Mouse (Mus musculus): ENCODE measurements around the gene Cenpi. TPM values are rescaled to one million over a fixed set of nuclear protein-coding genes. Genes with fewer than 3 reads are reported as not detected.

Cenpi gene
- 0.38 and 0.47 TPM in 2 replicates for polyA plus RNA-seq (2012; rRNA removed)

DNA sequence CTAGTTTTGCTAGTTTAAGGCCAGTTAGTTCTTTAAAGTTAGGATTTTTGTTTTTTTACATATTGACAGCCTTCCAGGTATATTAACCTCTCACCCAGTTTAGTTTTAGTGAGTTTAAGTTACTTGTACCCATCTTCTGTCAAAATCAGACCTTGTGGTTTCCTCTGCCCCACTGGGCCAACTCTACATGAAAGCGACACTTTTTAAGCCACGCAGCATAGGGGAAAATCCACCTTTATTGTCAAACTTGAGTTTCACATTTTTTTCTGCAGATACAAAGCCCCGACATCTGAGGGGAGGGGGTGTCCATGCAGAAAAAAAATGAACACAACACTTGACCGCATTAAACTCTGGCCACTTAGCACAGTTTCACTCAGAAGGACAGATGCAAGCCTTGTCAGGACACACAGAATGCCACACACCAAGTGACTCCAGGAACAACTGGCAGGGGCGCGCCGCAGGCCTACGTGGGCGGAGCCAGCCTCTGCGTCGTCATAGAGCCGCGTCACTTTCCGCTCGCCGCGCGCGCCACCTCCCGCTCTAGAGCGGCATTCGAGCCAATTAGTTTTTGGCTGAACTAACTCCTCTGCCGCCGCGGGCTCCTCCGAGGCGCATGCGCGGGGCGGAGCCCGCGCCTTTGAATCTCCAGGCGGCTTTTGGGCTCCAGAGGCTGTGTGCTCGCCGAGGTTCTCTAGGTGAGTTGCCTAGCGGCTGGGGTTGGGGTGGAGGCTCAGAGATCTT, at the start of gene Cenpi:
Gene Cenpi (plus strand): TSS at position 551 of the 741 bp plus-strand sequence.
- peak; percentile 62; the same call in 1 of the 2 replicates for TF ChIP-seq POLR2A (IDR thresholded peaks at IDR 0.05; ENCODE audit: borderline replicate concordance, insufficient read depth, low read length)
- TF ChIP-seq CTCF (IDR thresholded peaks at IDR 0.05; ENCODE audit: borderline replicate concordance, insufficient read depth, low read depth, low read length): no peak
- no peaks in the 10 kb centered on the region for H3K4me1 ChIP-seq (ENCODE audit: control insufficient read depth, insufficient read depth, low read length)
- peak within 1 kb of the TSS; percentile 93 for H3K4me3 ChIP-seq (replicated peaks; ENCODE audit: insufficient read depth, low read depth, low read length)
- H3K27me3 ChIP-seq (ENCODE audit: control insufficient read depth, insufficient read depth, low read length): no peaks in the 10 kb centered on the region
- DNase-seq: peak; percentile 86
- 8% methylated on average over 36 of the region's 36 CpGs for WGBS
- no peak within 1 kb of the TSS for H3K27ac ChIP-seq (ENCODE audit: insufficient read depth, low read length)

DNA sequence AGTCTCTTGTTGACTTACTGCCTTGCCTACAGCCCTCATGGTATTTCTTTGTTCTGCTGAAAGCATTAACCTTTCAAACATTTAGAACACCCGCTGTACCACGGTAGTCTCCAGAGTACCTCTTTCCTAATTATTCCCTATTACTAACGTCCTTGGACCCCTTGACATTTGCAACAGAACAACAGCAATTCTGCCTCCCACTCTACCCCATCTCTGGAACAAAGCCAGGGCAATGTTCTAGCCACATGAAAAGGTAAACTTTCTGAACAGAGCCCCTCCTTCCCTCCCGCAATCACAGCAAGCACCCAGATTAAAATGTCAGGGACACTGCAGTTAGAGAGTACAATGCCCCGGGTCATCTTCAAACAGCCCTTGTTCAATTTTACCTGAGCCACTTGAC, 46.7 kb upstream of the Cenpi start:
- no peak overlapping the region for H3K4me3 ChIP-seq (replicated peaks; ENCODE audit: insufficient read depth, low read depth, low read length)
- no peak overlapping the region for H3K27ac ChIP-seq (ENCODE audit: insufficient read depth, low read length)
- TF ChIP-seq POLR2A (IDR thresholded peaks at IDR 0.05; ENCODE audit: borderline replicate concordance, insufficient read depth, low read length): no peak
- no peak for TF ChIP-seq CTCF (IDR thresholded peaks at IDR 0.05; ENCODE audit: borderline replicate concordance, insufficient read depth, low read depth, low read length)
- H3K4me1 ChIP-seq (ENCODE audit: control insufficient read depth, insufficient read depth, low read length): no peaks in the 10 kb centered on the region
- no peak for DNase-seq
- no peaks in the 10 kb centered on the region for H3K27me3 ChIP-seq (ENCODE audit: control insufficient read depth, insufficient read depth, low read length)
- WGBS: 52% methylated on average over 5 of the region's 5 CpGs

DNA sequence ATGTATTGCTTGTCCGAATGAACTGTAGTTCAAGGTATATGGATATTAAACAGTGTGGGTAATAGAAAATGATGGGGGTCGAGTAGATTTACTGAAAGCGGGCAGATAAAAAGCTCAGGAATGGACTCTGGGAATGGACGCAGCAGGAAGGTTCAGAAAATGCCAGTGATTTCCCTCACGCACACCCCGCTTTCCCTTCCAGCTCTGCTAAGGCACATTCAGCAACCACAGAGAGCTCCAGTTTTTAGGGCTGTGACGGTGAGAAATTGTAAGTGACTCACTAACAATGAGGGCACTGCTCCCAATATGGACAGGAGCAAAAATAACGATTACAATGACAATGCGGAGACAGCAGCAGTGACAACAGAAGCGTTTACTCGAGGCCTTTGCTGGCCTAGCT, 45.8 kb upstream of the Cenpi start:
- no peaks in the 10 kb centered on the region for H3K27me3 ChIP-seq (ENCODE audit: control insufficient read depth, insufficient read depth, low read length)
- no peak overlapping the region for H3K27ac ChIP-seq (ENCODE audit: insufficient read depth, low read length)
- DNase-seq: no peak
- TF ChIP-seq POLR2A (IDR thresholded peaks at IDR 0.05; ENCODE audit: borderline replicate concordance, insufficient read depth, low read length) (no peak), CTCF (IDR thresholded peaks at IDR 0.05; ENCODE audit: borderline replicate concordance, insufficient read depth, low read depth, low read length) (no peak)
- no peaks in the 10 kb centered on the region for H3K4me1 ChIP-seq (ENCODE audit: control insufficient read depth, insufficient read depth, low read length)
- no peak overlapping the region for H3K4me3 ChIP-seq (replicated peaks; ENCODE audit: insufficient read depth, low read depth, low read length)
- 74% methylated on average over 11 of the region's 11 CpGs for WGBS

DNA sequence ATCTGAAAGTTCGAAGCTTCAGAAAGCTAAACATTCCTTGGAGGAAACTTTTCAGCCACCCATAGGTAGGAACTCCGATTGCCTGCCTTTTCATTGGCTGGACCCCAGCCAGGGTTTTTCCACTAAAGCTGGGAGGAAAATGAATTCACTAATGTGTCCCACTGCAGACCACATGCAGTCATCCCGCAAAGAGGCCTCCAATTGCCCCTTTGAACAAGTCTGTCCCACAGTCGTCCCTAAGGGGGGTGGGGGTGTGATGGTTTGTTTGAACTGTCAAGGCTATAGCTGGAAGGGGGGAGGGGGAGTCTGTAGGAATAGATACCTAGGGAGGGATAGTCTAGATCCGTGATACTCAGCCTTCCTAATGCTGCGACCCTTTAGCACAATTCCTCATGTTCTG, 32.2 kb upstream of the Cenpi start:
- no peak overlapping the region for H3K27ac ChIP-seq (ENCODE audit: insufficient read depth, low read length)
- H3K4me3 ChIP-seq (replicated peaks; ENCODE audit: insufficient read depth, low read depth, low read length): no peak overlapping the region
- H3K27me3 ChIP-seq (ENCODE audit: control insufficient read depth, insufficient read depth, low read length): no peaks in the 10 kb centered on the region
- H3K4me1 ChIP-seq (ENCODE audit: control insufficient read depth, insufficient read depth, low read length): no peaks in the 10 kb centered on the region
- DNase-seq: peak; percentile 12
- TF ChIP-seq CTCF (IDR thresholded peaks at IDR 0.05; ENCODE audit: borderline replicate concordance, insufficient read depth, low read depth, low read length) (no peak), POLR2A (IDR thresholded peaks at IDR 0.05; ENCODE audit: borderline replicate concordance, insufficient read depth, low read length) (no peak)
- 41% methylated on average over 6 of the region's 6 CpGs for WGBS

DNA sequence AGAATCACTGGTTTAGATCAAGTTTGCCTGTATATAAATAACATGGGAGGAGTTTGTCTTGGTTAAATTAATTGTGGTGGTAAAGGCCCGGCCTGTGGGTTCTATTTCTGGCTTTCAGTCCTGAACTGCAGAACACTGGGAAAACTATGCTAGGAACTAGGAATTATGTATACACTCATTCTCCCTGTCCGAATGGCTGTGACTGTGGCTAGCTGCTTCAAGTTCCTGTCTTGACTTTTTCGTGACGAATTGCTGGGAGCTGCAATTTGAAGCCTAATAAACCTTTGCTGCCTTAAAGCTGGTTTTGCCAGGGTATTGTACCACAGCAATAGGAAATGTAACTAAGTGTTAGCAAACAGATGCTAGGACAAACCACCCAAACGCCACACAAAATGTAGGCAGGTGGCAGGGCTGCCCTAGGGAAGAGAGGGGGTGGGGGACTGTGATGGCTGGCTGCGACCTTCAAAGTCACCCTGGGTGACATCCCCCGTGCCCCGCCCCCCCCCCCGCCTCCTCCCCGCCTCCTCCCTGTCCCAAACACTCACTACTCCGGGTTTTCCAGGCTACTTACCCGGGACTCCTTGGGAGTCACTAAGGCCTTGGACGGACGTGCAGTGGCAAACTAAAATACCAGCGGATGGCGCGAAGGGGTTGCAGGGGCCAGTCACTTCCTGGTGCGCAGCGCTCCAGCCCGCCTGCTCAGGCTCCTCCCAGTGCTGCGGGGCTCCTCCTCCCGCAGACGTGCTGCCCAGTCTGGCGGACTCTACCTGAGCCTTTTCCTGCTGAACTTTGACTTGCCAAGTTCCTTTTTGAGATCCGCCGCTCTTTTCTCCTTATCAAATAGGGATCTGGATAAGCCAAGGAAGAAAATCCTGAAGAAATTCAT, 31.4 kb upstream of the Cenpi start, which contains the start of gene Trmt2b:
Gene Trmt2b (minus strand): TSS at position 710 of the 886 bp plus-strand sequence.
- WGBS: 7% methylated on average over 23 of the region's 26 CpGs
- Histone ChIP-seq H3K4me1 (ENCODE audit: control insufficient read depth, insufficient read depth, low read length) (no peaks in the 10 kb centered on the region), H3K27me3 (ENCODE audit: control insufficient read depth, insufficient read depth, low read length) (no peaks in the 10 kb centered on the region), H3K4me3 (replicated peaks; ENCODE audit: insufficient read depth, low read depth, low read length) (peak within 1 kb of the TSS; percentile 74), H3K27ac (ENCODE audit: insufficient read depth, low read length) (peak within 1 kb of the TSS; percentile 43; the same call in 1 of the 2 replicates)
- peak; percentile 74 for DNase-seq
- TF ChIP-seq POLR2A (IDR thresholded peaks at IDR 0.05; ENCODE audit: borderline replicate concordance, insufficient read depth, low read length) (no peak), CTCF (IDR thresholded peaks at IDR 0.05; ENCODE audit: borderline replicate concordance, insufficient read depth, low read depth, low read length) (no peak)

DNA sequence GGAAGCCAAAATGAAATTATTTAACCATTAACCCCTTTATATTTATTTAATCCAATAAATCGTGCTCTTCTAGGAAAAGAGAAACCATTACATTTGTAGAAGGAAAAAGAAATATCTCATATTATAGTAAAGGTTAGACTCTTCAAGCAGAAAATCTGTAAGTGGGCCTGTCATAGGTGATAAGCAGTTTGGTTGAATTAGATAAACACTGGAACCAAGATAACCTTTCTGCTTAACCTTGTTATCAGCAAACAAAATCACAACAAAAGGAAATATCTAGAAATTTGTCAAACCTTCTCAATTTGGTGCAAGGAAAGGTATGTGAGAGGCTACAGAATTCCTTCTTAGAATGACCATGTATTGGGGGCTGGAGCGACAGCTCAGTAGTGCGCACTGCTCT, 27.4 kb upstream of the Cenpi start:
- TF ChIP-seq POLR2A (IDR thresholded peaks at IDR 0.05; ENCODE audit: borderline replicate concordance, insufficient read depth, low read length) (no peak), CTCF (IDR thresholded peaks at IDR 0.05; ENCODE audit: borderline replicate concordance, insufficient read depth, low read depth, low read length) (no peak)
- no peak for DNase-seq
- H3K27ac ChIP-seq (ENCODE audit: insufficient read depth, low read length): no peak overlapping the region
- H3K4me3 ChIP-seq (replicated peaks; ENCODE audit: insufficient read depth, low read depth, low read length): no peak overlapping the region
- H3K4me1 ChIP-seq (ENCODE audit: control insufficient read depth, insufficient read depth, low read length): no peaks in the 10 kb centered on the region
- 92% methylated on average over 3 of the region's 3 CpGs for WGBS
- no peaks in the 10 kb centered on the region for H3K27me3 ChIP-seq (ENCODE audit: control insufficient read depth, insufficient read depth, low read length)

DNA sequence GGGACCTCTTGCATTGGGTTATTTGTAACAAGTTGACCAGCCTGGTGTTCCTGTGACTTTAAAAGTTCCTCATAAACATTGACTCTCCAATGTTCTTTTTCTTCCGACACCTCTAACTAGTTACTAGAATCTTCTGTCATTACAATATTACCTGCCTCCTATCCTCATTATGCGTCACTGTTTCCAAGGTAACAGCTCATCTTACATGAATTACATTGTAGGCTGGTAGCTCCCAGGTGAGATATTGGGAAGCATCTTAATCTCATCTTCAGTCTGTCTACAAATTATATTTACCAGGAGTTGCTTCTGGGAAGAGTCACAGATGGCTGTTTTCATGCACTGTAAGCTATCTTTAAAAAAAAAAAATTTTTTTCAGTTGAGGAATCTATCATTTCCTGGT, 22.8 kb upstream of the Cenpi start:
- WGBS: 90% methylated on average over 2 of the region's 2 CpGs
- no peak overlapping the region for H3K27ac ChIP-seq (ENCODE audit: insufficient read depth, low read length)
- H3K27me3 ChIP-seq (ENCODE audit: control insufficient read depth, insufficient read depth, low read length): no peaks in the 10 kb centered on the region
- no peak for DNase-seq
- no peak overlapping the region for H3K4me3 ChIP-seq (replicated peaks; ENCODE audit: insufficient read depth, low read depth, low read length)
- H3K4me1 ChIP-seq (ENCODE audit: control insufficient read depth, insufficient read depth, low read length): no peaks in the 10 kb centered on the region
- no peak for TF ChIP-seq POLR2A (IDR thresholded peaks at IDR 0.05; ENCODE audit: borderline replicate concordance, insufficient read depth, low read length)
- no peak for TF ChIP-seq CTCF (IDR thresholded peaks at IDR 0.05; ENCODE audit: borderline replicate concordance, insufficient read depth, low read depth, low read length)
